Mouse (Mus musculus) left cerebral cortex, postnatal 14 days (tissue): ENCODE results near the gene Slc1a2. TPM values are rescaled to one million over a fixed set of nuclear protein-coding genes. Genes with fewer than 3 reads are reported as not detected.
A peak's percentile ranks its signal among the peaks of the same experiment; 100 is the strongest.

ENCODE experiments used
- DNase-seq, 2 experiments: peaks; one replicate each; pipeline ENCODE4 v3.0.0; 2021 to 2022; ENCODE audit warnings: low spot score in 2 of 2, mixed read lengths in 1 of 2
- intact Hi-C: fragments of 180-260 bp; cut with DNase I; formaldehyde crosslinking; loops from one replicate; pipeline ENCODE4 v1.15.1; 2025
- long read RNA-seq, 2 experiments: library from polyadenylated mRNA; stranded (forward); transcript quantifications; one replicate each; pipeline ENCODE4 v2.0.0; 2021
- total RNA-seq, 2 experiments: library from RNA; stranded (reverse); gene quantifications; 2 replicates each; pipeline ENCODE4 v1.2.3; 2021

Gene Slc1a2
- total RNA-seq, result 1,000 to 10,000 TPM; 2,125 to 2,199 TPM
- long read RNA-seq, experiment 1, full-length matches to known transcripts, result 57 of 362 reads
- long read RNA-seq, experiment 1, partial matches to known transcripts, result 15 of 362 reads
- long read RNA-seq, experiment 1, other reads (novel, unspliced or antisense), result 290 of 362 reads
- long read RNA-seq, experiment 2, full-length matches to known transcripts, result 70 of 269 reads
- long read RNA-seq, experiment 2, partial matches to known transcripts, result 8 of 269 reads
- long read RNA-seq, experiment 2, other reads (novel, unspliced or antisense), result 191 of 269 reads

DNA sequence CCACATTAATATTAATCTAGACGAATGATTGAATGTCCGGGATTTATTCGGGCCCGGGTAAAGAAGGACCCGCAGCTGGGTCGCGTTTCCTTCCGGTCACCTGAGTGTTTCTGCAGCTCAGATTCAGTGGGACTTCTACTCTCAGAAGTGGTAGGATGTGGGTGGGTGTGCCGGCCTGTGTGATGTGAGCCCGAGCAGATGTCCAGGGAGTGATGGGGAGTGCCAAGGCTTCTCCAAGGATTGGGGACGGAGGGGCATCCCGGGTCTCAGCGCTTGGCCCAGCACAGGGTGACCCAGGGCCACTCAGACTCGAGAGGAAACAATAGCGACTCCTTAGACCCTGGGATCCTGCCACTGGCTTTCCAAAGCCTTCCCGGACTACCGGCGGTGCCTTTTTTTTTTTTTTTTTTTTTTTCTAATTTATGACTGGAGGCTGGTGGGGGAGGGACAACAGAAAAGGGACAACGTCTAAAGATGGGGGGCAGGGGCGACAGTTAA, at the start of gene Slc1a2:
TSS of gene Slc1a2 (plus strand) at position 497 of the 498 bp plus-strand sequence.
- intact Hi-C loops, result loop anchor here (5.0 kb wide), 2 partner anchors 36 to 61 kb away; no protein-coding TSS in a partner anchor
- DNase-seq, result peak; percentile 66 to 83

DNA sequence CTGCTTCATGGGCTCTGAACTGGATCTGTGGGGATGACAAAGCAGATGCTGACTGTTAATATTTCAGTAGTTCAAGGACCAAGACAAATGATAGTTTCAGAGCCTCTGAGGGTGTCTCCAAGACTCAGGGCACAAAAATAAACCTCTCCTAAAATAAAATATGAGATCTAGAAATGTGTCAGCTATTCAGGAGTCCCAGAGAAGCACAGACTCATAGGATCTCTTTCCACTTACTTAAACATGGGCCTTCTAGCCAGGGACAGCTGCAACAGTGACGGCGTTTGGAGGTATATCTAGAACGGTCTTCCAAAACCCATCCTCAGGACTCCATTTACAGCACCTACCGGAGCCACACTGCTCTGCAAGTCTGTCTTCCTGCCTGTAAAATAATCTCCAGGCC, 48.0 kb upstream of the Slc1a2 start:
- no peak for DNase-seq

GRCm38 (mm10) chr2:102616637-102617036, 41.8 kb upstream of the Slc1a2 start:
- DNase-seq, result no peak
- intact Hi-C loops, result no loop called here

More for the DNA sequence above, 48.0 kb upstream of the Slc1a2 start:
- intact Hi-C loops, result no loop called here

- intact Hi-C loops, result loop anchor here (5.0 kb wide), 1 partner anchor 36 kb away; the partner anchor contains the start of gene Slc1a2
- peak in 1 of 2 experiments; percentile 68 for DNase-seq
These were observed 37.6 kb upstream of the Slc1a2 start for GRCm38 (mm10) chr2:102620744-102621429.

- intact Hi-C loops, result loop anchor here (5.0 kb wide), 1 partner anchor 35 kb away; the partner anchor contains the start of gene Slc1a2
- DNase-seq, result no peak
These were observed 36.3 kb upstream of the Slc1a2 start for GRCm38 (mm10) chr2:102622176-102622575.

DNA sequence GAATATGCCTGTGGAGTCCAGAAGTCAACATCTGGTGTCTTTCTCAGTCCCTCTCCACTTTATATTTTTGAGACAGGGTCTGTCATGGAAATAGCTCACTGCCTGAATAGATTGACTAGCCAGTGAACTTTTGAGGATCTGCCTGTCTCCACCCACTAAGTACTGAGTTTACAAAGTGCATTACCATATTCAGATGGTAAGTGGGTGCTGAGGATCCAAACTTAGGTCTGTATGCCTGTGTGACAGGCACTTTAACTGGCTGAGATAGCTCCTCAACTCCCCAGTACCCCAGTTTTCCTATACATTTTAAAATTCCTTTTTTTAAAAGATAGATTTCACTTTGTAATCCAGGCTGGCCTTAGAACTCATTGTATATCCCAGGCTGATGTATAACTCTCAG, 35.5 kb upstream of the Slc1a2 start:
- no peak for DNase-seq
- intact Hi-C loops, result loop anchor here (5.0 kb wide), 1 partner anchor 34 kb away; the partner anchor contains the start of gene Slc1a2

- intact Hi-C loops, result loop anchor here (5.0 kb wide), 1 partner anchor 33 kb away; the partner anchor contains the start of gene Slc1a2
- peak in 1 of 2 experiments; percentile 68 for DNase-seq
These were observed 33.9 kb upstream of the Slc1a2 start for GRCm38 (mm10) chr2:102624538-102624937.

DNA sequence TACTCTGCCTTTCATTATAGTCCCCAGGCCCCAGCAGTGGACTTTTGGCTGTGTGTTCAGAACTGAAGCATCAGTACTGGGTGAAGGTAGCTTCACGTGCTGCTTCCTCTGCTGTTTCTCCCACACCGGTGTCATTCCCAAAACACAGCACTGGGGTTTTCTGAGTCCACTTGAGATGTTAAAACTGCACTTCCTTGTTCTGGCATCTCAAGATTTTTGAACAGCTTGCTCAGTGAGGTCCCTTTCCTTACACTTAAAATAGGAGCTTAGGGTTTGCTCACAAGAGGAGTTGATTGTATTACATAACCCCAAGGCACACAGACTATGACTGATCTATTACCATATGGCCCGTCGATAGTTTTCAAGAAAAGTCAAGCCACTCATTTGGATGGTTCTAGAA, 26.1 kb upstream of the Slc1a2 start:
- DNase-seq, result no peak
- intact Hi-C loops, result no loop called here

- peak in 1 of 2 experiments; percentile 55 for DNase-seq
- intact Hi-C loops, result no loop called here
These were observed 24.4 kb upstream of the Slc1a2 start for GRCm38 (mm10) chr2:102634010-102634409.

GRCm38 (mm10) chr2:102635523-102636060, 22.9 kb upstream of the Slc1a2 start:
- intact Hi-C loops, result no loop called here
- DNase-seq, result peak in 1 of 2 experiments; percentile 59

GRCm38 (mm10) chr2:102636116-102636600, 22.3 kb upstream of the Slc1a2 start:
- DNase-seq, result peak in 1 of 2 experiments; percentile 71

DNA sequence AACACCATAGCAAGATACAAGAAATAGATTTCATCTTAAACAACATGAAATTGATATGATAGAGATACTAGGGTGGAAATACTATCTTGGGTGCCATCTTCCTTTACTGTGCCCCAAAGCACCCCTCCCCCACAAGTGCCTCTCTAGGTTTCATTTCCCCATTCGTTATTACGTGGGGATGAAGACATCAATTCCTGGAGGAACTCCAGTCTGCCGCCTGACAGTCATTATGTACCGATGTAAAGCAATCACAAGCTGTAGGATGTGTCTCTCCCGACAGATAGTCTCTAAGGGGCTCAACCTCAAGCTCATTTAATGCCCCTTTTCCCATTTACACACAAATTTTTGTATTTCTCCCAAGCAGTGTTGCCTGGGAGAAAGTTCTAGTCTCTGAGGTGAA, 20.3 kb upstream of the Slc1a2 start:
- intact Hi-C loops, result no loop called here

More at GRCm38 (mm10) chr2:102636116-102636600, 22.3 kb upstream of the Slc1a2 start:
- intact Hi-C loops, result no loop called here

DNA sequence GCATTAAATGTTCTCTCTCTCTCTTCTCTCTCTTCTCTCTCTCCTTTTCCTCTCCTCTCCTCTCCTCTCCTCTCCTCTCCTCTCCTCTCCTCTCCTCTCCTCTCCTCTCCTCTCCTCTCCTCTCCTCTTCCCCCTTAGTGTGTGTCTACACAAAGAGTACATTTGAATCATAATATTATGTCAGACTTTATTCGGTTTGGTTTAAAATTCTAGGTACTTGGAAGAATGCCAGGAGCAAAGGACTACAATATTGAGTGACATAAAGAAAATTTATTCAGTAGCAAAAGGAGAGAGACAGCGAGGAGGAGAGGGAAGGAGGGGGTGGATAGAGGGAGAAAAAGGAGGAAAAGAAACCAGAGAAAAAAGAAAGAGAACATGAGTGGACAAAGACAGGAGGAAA, 19.8 kb upstream of the Slc1a2 start:
- intact Hi-C loops, result no loop called here
- DNase-seq, result no peak

More for the DNA sequence above, 20.3 kb upstream of the Slc1a2 start:
- no peak for DNase-seq

GRCm38 (mm10) chr2:102648845-102649500, 9.5 kb upstream of the Slc1a2 start:
- peak; percentile 59 to 73 for DNase-seq
- intact Hi-C loops, result no loop called here

GRCm38 (mm10) chr2:102650322-102650721, 8.1 kb upstream of the Slc1a2 start:
- no peak for DNase-seq

DNA sequence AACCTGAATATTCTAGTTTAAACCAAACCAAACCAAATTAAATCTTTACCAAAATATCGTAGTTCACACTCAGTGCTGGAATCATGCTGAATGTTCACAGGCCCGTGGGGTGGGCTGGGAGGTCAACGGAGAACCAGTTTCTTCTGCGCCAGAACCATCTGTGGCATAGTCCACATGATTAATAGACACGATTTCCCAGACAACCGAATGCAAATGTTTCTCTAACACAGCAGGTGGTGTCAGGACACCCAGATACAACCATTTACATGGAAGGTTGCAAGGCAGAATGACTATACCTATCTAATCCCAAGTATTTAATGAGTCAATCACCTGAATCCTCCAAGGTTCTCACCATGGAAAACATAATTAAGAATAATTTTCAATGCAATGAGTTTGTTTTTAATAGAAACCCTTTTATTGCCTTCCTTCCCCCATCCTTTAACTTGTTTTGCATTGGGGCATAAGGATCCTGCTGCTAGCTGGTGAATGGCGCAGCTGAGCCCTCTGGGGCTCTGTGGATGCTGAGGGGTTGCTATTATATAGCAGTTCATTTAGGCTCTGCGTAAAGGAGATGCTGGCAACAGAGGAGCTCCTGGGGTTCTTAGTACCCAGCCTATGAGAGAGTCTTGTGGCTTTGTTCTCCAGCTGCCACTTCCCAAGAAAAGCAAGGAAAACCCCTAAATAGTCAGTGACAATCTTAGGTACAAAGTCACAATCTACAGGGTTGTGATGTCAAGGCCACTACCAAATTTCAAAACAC, 2.3 kb upstream of the Slc1a2 start:
- DNase-seq, result no peak
- intact Hi-C loops, result loop anchor here (5.0 kb wide), 2 partner anchors 34 to 59 kb away; no protein-coding TSS in a partner anchor

More at GRCm38 (mm10) chr2:102650322-102650721, 8.1 kb upstream of the Slc1a2 start:
- intact Hi-C loops, result no loop called here

DNA sequence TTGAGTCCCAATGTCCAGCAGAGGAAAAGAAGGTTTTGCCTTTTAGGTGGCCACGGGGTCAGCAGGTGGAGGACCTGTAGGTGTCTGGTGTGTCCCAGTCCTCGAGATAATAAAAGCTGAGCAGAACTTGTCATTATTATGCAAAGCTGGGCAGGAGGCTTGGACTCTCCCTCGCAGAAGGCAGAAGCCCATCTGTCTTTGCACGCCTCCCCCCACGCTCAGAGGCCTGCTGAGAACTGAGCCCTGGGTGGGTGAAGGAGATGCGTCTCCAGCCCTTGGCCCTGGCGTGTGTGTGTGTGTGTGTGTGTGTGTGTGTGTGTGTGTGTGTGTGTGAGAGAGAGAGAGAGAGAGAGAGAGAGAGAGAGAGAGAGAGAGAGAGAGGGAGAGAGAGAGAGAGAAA, 733 bp upstream of the Slc1a2 start:
- peak; percentile 49 to 64 for DNase-seq

More for the DNA sequence above, 733 bp upstream of the Slc1a2 start:
- intact Hi-C loops, result loop anchor here (5.0 kb wide), 2 partner anchors 35 to 60 kb away; no protein-coding TSS in a partner anchor
